Mouse (Mus musculus) adrenal gland, adult 8-10 months (tissue): ENCODE measurements around the gene Ccdc186. TPM values are rescaled to one million over a fixed set of nuclear protein-coding genes. Genes with fewer than 3 reads are reported as not detected.
A peak's percentile ranks its signal among the peaks of the same experiment; 100 is the strongest.

Source experiments
- DNase-seq: peaks from one replicate; pipeline ENCODE4 v3.0.0; 2022
- total RNA-seq, 4 experiments: library from RNA; stranded (reverse); gene quantifications; 2 replicates each; pipeline ENCODE4 v1.2.4; 2022

Gene Ccdc186
- total RNA-seq = 10 to 100 TPM; 22.6 to 35.3 (median 31.7) TPM

- DNase-seq = peak; percentile 90
Measured at GRCm38 (mm10) chr19:56821798-56822447, at the start of gene Ccdc186. Gene Ccdc186 (minus strand): TSS chr19:56822190.

GRCm38 (mm10) chr19:56867701-56868100 is 45.7 kb upstream of the Ccdc186 start:
- no peak for DNase-seq

- no peak for DNase-seq
Measured at GRCm38 (mm10) chr19:56856455-56856854, 34.5 kb upstream of the Ccdc186 start.

GRCm38 (mm10) chr19:56852590-56852989 is 30.6 kb upstream of the Ccdc186 start:
- no peak for DNase-seq

- no peak for DNase-seq
Measured at GRCm38 (mm10) chr19:56842974-56843373, 21.0 kb upstream of the Ccdc186 start.

- DNase-seq = no peak
Measured at GRCm38 (mm10) chr19:56838942-56839706, 17.1 kb upstream of the Ccdc186 start.

- no peak for DNase-seq
Measured at GRCm38 (mm10) chr19:56835340-56835739, 13.3 kb upstream of the Ccdc186 start.

- DNase-seq = no peak
Measured at GRCm38 (mm10) chr19:56830163-56830562, 8.2 kb upstream of the Ccdc186 start.

- no peak for DNase-seq
Measured at GRCm38 (mm10) chr19:56829267-56829666, 7.3 kb upstream of the Ccdc186 start.

- no peak for DNase-seq
Measured at GRCm38 (mm10) chr19:56828305-56828704, 6.3 kb upstream of the Ccdc186 start.

GRCm38 (mm10) chr19:56826047-56826631 is 4.1 kb upstream of the Ccdc186 start, which contains the start of gene Tdrd1:
Gene Tdrd1 (plus strand): TSS chr19:56826209.
- DNase-seq = no peak

GRCm38 (mm10) chr19:56822448-56822836 is 452 bp upstream of the Ccdc186 start:
- DNase-seq = no peak

- DNase-seq = no peak
Measured at GRCm38 (mm10) chr19:56821040-56821797, 771 bp downstream of the Ccdc186 start.

GRCm38 (mm10) chr19:56817851-56818526 is 4.0 kb downstream of the Ccdc186 start:
- DNase-seq = no peak

GRCm38 (mm10) chr19:56813360-56813759 is 8.6 kb downstream of the Ccdc186 start:
- no peak for DNase-seq

GRCm38 (mm10) chr19:56811590-56811989 is 10.4 kb downstream of the Ccdc186 start:
- DNase-seq = no peak

- no peak for DNase-seq
Measured at GRCm38 (mm10) chr19:56810641-56811146, 11.3 kb downstream of the Ccdc186 start.

- DNase-seq = no peak
Measured at GRCm38 (mm10) chr19:56808771-56809170, 13.2 kb downstream of the Ccdc186 start.

GRCm38 (mm10) chr19:56807122-56807521 is 14.9 kb downstream of the Ccdc186 start:
- DNase-seq = no peak

- no peak for DNase-seq
Measured at GRCm38 (mm10) chr19:56805366-56805765, 16.6 kb downstream of the Ccdc186 start.

- no peak for DNase-seq
Measured at GRCm38 (mm10) chr19:56802352-56802746, 19.6 kb downstream of the Ccdc186 start.
